Mouse (Mus musculus) brain, embryonic 14.5 days (tissue): Measurements from ENCODE around the gene Plekhm1. TPM values are rescaled to one million over a fixed set of nuclear protein-coding genes. Genes with fewer than 3 reads are reported as not detected.

Source experiments
- DNase-seq: peaks from one replicate; pipeline ENCODE4 v3.0.0-alpha.2; 2011; ENCODE audit warnings: low read depth
- CTCF ChIP-seq: fragments of 200-500 bp; IDR thresholded peaks from 2 replicates; pipeline ENCODE4 v1.5.1; 2012; ENCODE audit warnings: inconsistent platforms, mild to moderate bottlenecking, moderate library complexity, borderline replicate concordance; ENCODE audit not compliant: insufficient read depth, insufficient read length; ENCODE audit errors: extremely low read depth
- POLR2A ChIP-seq: fragments of 200-500 bp; IDR thresholded peaks from 2 replicates; pipeline ENCODE4 v1.6.1; 2012; ENCODE audit warnings: mild to moderate bottlenecking, inconsistent platforms, borderline replicate concordance; ENCODE audit not compliant: poor library complexity, insufficient read depth, insufficient read length, severe bottlenecking; ENCODE audit errors: extremely low read depth
- polyA plus RNA-seq: library from polyadenylated mRNA; depleted of rRNA; stranded (reverse); fragments of >200 nt; gene quantifications from 2 replicates; pipeline ENCODE4 v1.2.3, GENCODE M21; 2012

The Plekhm1 gene
- polyA plus RNA-seq, 1 experiment: 17.4 TPM

GRCm38 (mm10) chr11:103363214-103364148 is 49.0 kb downstream of the Plekhm1 start, which contains the start of gene Arhgap27:
Arhgap27 (minus strand) TSS chr11:103363692.
- TF ChIP-seq CTCF (no peak), POLR2A (no peak)
- DNase-seq: peak; percentile 33

GRCm38 (mm10) chr11:103362521-103363181 is 49.8 kb downstream of the Plekhm1 start:
- TF ChIP-seq CTCF (no peak), POLR2A (no peak)
- DNase-seq: no peak

- no peak for TF ChIP-seq POLR2A
- TF ChIP-seq CTCF: no peak
- no peak for DNase-seq
Measured at GRCm38 (mm10) chr11:103362054-103362432, 50.4 kb downstream of the Plekhm1 start.

GRCm38 (mm10) chr11:103361396-103362053 is 51.0 kb downstream of the Plekhm1 start:
- no peak for TF ChIP-seq CTCF
- no peak for TF ChIP-seq POLR2A
- no peak for DNase-seq

DNA sequence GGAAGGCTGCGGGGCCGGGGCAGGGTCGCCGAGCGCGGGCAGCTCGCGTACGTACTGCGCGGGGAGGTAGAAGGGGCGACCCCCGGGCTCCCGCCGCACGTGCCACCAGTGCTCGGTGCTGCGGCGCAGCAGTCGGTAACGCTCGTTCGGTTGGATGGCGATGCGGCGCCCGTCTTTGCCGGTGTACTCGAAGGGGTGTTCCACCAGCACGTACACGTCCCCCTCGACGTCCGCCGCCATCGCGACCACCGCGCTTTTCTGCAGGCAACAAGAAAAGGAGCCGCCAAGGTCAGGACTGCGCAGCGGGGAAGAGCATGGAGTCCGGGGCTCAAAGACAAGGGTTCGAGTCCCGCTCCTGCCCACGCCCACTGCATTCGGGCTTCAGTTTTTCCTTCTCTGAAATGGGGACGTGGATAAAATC is 51.8 kb downstream of the Plekhm1 start:
- TF ChIP-seq CTCF: no peak
- TF ChIP-seq POLR2A: no peak
- DNase-seq: no peak

DNA sequence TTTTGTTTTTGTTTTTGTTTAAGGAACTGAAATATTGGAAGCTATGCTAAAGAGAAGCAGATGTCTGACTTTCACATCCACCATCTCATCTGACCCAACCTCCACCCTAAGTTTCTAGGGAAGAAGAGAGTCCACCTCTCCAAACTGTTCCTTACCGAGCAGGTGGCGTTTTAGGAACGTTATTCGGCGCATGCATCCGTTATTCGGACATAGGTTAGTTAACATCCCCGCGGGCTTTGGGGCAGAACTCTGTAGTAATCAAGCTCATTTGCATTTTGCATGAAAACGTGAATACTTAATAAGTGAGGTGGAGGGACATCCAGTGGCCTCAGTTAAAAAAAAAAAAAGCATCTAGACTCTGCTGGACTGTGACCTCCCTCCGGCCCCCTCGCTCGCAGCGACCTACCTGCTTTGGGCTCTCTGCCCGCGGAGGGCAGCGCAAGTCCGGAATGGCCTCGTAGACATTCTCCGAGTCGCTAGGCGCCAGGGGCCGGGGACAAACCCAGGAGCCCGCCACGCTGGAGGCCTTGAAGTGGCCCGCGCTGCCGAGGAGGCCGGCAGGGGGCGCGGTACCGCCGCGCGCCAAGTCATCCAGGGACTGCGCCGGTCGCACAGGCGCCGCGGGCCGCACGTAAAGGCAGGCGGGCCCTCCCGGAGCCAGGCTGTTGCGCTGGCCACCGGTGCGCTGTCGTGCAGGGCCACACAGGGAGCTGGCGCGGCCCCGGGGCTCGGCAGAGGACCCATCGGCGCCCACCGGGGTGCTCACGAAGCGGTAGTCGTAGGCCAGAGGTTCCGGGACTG is 52.4 kb downstream of the Plekhm1 start:
- TF ChIP-seq CTCF (peak; percentile 82), POLR2A (no peak)
- peak; percentile 89 for DNase-seq

DNA sequence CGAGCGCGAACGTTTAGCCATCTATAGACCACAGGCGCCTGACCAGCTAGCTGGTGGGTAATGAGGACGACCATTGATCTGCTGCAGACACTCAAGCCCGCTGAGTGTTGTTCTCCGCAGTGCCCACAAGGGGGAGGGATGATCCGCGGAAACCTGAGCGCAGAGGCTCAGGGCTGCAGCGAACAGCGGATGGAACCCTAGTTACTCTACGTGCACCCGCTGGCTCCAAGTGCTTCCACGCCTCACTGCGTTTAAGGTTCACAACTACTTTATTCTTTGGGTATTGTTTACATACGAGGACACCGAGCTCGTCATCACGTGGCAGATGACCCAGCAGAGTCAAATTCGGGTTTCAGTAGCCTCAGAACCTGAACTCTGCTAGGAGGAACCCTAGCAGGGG is 53.4 kb downstream of the Plekhm1 start:
- TF ChIP-seq POLR2A (no peak), CTCF (peak; percentile 92)
- peak; percentile 89 for DNase-seq

DNA sequence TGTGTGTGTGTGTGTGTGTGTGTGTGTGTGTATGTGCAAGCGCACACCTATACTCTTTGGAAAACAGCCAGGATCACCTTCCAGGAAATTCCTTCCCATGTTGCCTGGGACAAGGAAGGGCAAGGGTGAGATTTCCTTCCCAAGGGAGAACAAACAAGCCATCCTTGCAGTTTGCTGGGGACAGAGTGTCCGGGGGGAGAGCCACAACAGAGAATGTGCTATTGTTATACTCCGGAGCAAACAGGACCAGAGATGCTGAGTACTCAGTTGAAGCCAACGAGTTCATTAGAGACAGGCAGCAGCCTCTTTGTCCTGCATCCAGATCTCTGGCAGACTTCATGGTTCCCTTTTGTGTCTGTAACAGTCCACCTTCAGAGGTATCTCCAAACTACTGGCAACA is 54.2 kb downstream of the Plekhm1 start:
- no peak for DNase-seq
- TF ChIP-seq CTCF: no peak
- TF ChIP-seq POLR2A: no peak

- TF ChIP-seq CTCF (no peak), POLR2A (no peak)
- no peak for DNase-seq
Measured at GRCm38 (mm10) chr11:103357710-103358109, 54.8 kb downstream of the Plekhm1 start.

DNA sequence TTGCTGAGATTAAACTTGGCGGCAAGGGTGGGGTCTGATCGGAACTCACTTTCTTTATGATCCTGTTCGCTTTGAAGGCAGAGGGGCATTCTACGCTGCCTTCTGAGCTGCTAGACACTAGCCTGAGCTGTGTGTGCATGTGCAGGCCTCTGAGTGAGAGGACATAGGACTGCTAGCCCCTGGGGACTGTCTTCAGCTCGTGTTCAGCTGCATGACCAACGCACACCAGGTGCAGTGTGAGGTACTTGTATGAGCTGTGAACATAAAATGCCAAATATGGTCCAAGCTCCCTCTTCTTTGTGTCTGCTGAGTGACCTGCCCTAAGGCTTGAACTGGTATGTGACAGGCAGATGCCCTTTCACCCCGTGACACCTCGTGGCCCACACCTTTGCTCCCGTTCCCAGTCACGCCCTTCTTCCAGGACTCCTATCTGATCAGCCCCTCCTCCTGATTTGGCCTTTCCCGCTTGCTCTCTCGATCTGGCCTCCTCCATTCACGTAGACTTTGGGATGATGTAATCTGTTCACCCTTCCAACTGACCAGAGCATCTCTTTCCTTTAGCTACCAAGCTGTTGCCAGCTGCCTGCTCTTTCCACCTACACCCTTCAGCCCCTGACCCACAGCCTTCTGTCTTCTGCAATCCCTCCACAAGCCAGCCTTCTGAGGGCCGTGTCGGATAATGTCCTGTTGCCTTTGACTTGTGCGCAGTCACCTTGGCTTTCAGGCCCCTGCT is 55.4 kb downstream of the Plekhm1 start:
- no peak for DNase-seq
- TF ChIP-seq POLR2A (no peak), CTCF (no peak)

DNA sequence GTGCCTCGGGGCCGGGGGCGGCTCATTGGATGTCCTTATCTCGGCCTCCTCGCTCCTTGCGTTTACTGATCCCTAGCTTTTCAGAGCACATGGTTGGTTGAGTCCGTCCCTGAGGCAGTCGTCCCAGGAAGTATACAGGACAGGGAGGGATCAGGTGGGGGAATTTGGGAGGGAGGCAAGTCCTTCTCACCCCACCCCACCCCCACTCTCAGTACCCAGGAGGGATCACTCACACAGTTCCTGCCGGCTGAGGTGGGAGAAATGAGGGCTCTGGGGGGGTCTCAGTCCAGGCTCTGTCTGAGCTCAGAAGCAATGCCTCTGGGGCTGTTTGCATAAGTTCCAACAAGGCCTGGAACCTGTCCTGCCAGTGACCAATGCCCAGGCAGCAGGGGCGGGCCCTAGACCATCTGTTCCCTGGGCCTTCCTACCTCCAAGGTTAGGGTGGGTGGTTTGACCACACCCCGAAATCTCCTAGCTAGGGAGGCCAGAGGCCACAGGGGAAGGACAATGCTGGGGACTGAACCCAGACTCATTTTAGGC is 56.4 kb downstream of the Plekhm1 start:
- DNase-seq: no peak
- TF ChIP-seq POLR2A (no peak), CTCF (no peak)
